Mouse (Mus musculus): ENCODE measurements at regions not wholly inside any gene's neighbourhood (a gene's known extent, or its start where the extent isn't known, plus 50 kb on each side); places are given as distances from the start of the nearest gene placed in this dataset.

DNA sequence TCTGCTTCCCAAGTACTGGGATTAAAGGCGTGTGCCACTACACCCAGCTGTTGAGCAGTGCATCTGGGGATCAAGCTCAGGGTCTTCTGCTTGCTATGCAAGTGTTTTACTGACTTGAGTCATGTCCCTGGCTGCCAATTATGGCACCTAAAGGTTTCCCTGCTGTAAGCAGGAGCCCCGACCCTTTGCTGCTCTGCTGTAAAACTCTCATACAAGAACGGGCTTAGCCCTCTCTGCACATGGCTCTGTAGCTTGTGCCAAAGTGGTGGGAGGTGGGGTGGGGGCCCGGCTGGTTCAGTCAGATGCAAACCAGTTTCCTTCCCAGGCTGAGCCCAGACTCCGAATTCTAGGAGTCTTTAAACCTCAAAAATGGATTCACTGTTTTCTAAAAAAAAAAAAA is 281.6 kb upstream of the Tbx3 start:
- in situ Hi-C loops (cut with MboI, MseI) = no loop called here

DNA sequence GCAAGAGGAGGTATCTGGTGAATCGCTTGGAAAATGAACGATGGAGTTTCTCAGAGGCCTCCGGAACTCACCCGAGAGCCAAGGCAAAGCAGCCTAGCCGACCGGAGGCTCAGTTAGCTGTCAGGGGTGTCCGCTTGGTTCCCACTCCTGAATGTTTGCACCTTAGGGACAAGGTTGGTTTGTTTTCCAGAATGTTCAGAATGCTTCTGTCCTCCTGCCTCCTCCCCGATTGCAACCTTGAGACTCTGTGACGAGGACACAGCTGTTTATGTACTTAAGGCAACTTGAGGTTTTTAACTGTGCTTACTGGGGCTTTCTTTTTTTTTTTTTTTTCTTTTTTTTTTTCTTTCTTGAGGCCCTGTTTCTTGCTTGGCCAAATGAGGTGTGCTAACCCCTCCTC is 281.1 kb upstream of the Tbx3 start:
- in situ Hi-C loops (cut with MboI, MseI) = no loop called here

DNA sequence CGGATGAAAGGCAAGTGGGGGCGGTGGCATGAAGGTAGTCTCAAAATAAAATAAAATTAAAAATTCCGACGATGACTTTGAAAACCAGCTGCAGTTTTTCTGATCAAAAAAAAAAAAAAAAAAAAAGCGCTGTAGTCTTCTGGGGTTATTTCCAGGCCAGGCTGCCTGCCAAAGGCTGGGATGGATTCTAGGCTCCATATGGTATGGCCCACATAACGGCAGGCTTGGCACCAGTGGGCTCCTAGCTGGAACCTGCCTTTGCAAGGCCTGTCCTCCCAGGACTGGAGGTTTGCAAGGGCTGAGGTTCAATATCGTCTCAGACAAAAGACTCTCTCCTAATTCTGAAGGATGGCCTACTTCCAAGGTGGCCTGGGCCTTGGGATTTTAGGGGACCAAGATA is 280.6 kb upstream of the Tbx3 start:
- in situ Hi-C loops (cut with MboI, MseI) = no loop called here

DNA sequence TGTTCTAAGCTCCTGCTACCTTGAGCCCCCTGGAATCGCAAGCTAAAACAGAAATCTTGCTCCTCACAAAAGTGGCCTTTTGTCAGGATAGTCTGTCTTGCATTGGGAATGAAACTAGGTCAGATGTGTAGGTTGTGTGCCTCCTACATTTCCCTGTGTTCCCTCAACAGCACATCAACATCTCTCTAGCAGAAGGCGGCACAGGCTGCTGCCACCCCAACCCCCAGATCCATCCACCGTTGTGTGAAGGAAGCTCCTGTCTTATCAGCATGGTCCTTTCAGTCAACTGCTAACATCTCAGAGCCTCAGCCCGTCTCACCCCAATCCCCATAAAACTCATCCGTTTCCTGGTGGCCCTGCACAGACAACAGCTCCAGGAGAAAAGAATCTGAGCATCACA is 272.0 kb upstream of the Tbx3 start:
- in situ Hi-C loops (cut with MboI, MseI) = no loop called here

DNA sequence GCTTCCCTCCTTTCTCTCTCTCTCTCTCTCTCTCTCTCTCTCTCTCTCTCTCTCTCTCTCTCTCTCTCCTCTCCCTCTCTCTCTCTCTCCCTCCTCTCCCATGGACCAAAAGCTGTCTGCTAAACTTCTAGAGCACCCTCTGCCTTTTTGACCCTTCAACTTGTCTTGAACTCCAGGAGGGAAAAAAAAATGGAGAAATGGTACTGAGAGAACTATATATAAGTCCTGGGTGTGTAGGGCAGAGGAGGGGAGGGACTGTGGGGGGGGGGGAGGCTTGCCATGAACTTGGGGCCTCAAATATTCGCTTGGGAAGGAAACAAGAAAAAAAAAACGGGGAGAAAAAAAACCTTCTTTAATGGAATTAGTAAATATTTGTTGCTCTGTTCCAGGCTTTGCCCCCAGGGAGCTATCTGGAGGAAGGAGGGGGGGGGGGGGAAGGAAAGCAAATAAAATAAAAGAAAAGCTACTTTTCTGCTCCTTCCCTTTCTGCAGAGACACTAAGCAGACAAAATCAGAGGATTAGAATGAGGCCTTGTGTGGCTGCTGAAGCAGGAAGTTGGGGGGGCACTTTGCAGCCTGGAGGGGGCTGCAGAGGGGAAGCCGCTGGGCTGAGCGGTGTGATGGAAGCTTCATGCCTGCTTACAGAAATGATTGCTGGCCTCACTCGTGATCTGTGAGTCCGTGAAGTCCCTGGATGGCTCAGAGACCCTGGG is 270.1 kb upstream of the Tbx3 start:
- in situ Hi-C loops (cut with MboI, MseI) = no loop called here

DNA sequence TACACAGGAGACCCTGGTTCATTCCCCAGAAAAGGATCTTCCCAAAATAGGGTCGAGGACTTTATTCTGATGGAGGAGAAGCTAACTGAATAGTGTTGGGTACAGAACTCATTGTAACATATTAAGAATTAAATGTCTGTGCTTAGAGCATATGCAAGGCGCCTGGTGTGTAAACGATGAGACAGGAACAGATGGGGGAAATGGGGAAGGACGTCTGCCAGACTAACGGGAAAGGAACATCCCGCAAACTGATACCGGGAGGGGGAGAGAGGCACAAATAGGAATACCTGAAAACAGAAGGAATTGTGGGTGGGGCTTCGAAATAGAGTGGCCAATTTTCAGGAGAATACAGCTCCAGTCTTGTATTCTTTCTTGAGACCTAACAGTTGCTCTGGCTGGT is 268.6 kb upstream of the Tbx3 start:
- in situ Hi-C loops (cut with MboI, MseI) = no loop called here

DNA sequence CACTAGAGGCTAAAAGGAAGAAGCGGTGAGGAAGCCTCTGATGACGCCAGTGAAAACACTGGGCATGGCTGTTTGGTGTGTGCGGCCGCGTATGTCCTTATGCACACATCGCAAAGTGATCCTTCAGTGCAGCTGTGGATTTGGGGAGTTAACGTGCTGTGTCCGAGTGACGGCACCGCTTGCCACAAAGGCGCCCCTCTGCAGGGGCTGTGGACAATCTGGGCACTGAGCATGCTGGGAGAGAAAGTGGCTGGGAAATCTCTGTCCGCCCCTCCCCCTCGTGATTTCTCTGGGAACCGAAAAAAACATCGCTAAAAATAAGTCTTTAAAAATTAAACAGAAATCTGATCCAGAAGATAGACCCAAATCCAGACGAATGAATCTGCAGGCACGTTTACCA is 267.8 kb upstream of the Tbx3 start:
- in situ Hi-C loops (cut with MboI, MseI) = no loop called here

DNA sequence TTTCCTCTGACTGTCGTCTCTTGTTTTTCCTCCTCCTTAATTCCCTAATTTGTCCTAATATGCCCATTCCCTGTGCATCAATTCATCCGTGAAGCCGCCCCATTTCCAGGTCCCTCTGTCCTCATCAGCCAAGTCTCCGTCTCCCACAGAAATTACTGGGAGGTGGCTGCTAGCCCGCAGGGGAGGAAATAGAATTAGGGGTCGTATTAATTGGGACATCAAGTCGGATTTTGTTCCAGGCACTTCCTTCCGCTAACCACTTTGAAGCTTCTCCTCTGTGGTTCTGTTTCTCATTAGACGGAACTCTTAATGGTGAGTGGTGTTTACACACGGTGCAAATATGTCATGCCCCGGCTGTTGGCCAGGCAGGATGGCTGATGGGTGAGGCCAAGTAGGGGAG is 259.5 kb upstream of the Tbx3 start:
- in situ Hi-C loops (cut with MboI, MseI) = no loop called here

DNA sequence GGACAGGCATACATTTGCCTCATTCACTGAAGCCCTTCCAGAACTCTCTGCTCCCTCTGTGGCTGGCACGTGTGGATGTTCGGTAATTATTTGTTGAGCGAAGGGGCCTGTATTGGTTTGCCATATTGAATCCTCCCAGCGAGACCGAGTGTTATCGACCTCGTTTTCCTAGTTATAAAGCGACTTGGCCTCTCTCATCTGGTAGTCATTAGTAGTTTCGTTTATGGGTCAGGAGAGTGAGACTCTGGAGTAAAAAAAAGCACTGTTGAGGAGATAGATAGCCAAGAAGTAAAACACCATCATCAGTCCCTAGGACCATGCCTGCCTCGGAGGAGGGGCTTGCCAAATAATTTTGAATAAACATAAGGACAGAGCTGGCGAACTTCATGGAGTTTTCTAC is 254.6 kb upstream of the Tbx3 start:
- in situ Hi-C loops (cut with MboI, MseI) = no loop called here

DNA sequence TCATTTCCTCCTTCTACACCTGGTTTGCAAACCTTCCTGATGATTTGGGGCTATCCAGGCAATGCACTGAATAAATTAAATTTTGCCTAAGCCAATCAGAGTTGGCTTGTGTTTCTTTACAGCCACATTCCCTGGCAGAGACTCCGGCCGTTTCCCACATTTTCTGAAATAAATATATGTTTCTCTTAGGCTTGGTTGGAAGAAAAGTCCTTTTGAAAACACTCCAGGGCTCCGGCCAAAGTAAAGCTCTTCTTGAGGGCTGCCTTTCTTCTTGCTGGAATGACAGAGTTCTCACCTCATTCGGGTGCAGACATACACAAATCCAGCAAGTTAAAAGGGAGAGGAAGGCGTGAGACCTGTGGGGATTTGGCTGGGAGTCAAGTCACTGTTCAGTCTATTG is 252.0 kb upstream of the Tbx3 start:
- in situ Hi-C loops (cut with MboI, MseI) = no loop called here

DNA sequence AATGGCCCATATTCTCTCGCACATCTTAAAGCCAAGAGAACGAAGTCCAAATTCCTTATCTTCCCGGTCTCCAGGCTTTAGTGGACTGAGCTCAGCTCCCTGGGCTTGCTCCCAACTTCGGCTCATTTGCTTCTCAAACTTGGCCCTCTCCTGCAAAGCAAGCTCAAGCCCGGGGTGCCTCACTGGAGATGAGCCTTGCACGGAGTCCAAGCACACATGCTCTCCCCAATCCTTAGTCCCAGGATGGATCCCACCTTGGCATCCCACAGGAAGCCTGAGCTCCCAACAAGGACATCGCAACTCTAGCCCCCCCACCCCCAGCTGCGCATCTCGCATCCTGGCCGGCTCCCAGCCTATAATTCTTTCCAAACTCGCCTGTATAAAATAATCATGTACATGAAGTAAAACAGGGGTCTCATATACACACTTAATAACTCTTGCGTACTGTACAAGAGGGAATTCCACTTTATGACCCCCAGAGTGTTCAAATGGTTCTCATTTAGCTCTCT is 242.9 kb upstream of the Tbx3 start:
- in situ Hi-C loops (cut with MboI, MseI) = no loop called here

DNA sequence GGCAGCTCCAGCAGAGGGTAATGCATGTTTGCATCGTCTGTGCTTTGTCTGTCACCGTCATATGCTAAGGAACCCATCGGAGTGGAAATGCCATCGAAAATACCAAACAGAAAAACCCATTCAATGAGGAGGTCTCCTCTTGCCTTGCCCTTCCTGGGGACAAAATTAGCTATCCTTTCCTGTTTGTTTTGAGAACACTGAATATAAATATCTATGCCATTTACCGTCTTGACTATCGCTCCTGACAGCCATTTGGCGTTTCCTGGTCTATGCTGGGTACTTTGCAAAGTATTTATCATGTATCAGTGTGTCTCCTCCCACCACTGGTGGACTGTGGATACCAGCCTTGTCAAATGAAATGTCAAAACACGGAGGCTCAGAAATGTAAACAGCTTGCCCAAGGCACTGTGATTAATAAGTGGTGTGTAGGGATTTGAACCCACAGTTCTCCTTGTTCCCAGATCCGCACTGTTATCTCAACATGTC is 239.2 kb upstream of the Tbx3 start:
- in situ Hi-C loops (cut with MboI, MseI) = no loop called here

DNA sequence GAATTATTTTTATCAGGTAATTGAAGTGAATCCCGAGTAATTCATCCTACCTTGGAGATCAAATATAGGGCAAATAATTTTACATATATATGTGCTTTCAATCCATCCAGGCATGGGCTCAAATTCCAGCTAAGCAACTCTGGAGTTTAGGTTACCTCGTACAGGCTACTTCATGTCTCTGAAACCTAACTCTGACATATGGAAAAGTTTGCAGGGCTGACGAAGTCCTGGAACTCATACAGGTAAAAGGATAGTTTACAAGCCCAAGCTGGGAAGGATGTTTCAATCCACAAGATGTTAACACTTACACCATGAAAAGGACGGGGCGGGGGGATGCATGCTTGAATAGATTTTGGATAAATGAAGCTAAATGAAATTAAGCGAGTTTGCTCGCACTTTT is 235.9 kb upstream of the Tbx3 start:
- in situ Hi-C loops (cut with MboI, MseI) = no loop called here

DNA sequence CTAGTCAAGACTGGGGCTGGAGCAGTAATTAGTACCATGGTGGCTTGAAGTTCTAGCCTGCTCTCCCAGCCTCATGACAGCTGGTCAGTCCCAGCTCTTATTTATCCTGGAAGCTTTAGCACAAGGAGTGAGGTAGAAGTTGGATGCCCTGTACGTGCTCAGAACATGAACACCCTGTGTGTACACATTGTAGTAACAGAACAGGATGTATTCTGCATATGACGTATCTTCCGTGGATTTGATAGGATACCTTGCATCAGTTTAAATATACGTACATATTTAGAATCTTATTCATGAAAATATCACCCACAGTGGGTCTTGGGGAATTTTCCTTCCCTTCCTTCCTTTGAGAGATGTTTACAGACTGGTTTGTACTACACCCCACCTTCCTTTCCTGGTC is 222.0 kb upstream of the Tbx3 start:
- in situ Hi-C loops (cut with MboI, MseI) = no loop called here

DNA sequence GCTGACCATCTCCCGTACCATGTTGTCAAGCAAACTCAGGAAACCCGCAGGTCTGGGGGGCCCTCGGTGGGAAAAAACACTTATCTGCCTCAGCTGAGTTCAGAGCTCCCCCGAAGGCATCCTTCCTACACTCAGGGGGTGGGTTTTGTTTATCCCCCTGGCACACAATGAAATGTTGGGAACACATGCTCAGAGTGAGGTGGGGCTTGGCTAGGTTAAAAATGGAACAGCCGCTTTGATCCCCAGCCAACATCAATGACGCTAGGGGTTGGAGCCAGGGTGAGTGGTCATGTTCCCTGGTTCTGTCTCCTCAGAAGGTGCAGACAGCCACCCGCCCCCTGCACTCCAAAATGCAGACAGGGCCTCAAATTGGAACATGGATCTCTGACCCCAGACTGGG is 221.3 kb upstream of the Tbx3 start:
- in situ Hi-C loops (cut with MboI, MseI) = no loop called here

DNA sequence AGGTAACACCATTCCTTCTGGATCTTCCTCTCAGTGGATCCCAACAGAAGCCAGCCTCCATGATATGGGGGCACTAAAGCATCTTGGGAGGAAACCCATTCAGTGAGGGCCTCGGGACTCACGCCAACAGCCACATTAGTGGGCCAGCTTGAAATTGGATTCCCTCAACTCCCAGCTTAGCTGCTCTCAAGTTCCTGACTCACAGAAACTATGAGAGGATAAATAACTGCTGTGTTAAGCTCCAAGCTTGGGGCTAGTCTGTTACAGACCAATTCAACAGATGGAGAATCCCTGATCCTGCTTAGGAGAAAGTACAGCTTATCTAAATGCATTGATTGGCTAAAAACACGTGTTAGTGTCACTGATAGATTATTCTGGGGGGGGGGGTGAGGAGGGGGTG is 210.7 kb upstream of the Tbx3 start:
- in situ Hi-C loops (cut with MboI, MseI) = no loop called here

DNA sequence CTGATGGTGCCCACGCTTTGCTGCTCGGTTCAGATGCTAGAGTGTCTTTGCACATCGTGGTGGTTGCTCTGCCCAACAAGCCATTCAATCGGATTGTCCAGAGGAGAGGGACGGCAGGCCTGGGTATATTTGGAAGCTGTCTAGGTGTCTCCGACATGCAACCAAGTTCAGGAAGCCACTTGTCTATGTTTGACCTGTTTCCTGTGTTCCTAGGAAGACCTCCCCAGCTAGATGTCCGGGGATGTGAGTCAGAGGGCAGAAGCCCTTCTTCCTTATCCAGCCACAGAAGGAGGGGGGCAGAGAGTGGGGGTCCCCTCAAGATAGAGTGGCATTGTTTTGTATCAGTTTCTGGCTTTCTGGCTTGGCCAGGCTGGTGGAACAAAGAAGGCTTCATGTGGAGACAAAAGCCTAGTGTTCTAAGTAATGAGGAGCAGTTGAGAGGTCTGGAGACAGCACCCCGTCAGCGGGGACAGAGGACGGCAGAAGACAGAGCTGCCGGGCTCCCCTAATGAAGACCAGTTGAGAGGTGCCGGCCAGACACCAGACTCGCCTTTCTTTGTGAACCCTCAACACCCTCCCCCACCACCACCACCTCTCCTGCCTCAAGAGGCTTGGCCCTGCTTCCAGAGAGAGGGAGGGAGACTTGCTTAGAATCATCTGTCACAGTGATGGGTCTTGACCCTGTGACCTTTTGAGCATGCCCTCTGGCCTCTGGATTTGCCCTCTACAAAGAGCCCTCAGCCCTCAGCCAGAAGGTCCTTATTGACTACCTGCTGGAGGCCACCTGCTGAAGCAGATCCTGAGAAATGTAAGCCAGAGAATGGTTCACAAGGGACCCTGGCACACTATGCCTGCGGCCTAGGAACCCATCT is 207.6 kb upstream of the Tbx3 start:
- in situ Hi-C loops (cut with MboI, MseI) = no loop called here

DNA sequence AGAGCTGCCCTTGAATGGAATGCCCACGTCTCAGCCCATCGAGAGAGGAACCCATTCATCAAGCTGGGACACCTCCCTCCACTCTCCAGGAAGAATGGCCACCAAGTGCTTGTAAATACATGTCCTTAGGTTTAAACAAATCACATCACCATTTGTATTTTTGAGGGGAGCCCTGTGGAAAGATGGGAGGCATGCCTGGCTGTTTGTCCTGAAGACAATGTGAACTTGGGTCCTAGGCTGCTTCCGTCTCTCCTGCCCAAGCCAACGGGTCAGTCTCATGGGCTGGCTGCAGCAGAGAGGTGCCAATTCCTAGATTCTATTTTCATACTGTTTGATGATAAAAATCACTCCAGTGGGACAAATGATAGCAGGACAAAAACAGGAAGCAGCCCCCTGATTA is 205.9 kb upstream of the Tbx3 start:
- in situ Hi-C loops (cut with MboI, MseI) = no loop called here

DNA sequence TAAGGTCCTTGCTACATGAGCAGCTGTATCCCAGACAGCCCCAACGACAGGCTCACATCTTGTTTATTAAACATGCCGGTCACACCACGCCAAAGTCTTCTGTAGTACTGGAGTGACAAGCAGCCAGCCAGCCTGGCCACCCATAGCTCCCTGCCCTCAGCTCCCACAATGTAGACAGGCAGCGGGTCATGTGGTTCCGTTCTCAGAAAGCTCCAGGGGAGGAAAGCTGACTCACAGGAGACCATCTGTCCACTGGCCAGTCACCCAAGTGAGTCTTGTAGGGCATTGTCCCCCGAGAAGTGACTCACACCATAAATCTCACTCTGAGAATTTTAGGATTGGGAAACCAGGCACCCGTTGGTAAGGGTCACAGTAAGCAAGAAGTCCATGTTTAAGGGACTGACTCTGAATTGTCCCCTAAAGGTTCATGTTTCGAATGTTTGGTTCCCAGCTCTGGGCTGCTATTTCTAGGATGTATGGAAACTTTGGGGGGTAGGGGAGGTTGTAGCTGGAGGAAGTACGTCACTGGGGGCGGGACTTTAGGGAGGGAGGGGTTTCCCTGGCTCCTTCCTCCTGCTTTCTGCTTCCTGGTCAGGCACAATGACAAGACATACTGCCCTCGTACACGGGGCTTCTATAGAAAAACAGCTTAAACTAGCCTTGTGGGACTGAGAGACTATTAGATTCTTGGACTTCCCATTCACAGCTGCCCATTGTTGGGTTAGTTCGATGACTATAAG is 203.0 kb upstream of the Tbx3 start:
- in situ Hi-C loops (cut with MboI, MseI) = no loop called here

DNA sequence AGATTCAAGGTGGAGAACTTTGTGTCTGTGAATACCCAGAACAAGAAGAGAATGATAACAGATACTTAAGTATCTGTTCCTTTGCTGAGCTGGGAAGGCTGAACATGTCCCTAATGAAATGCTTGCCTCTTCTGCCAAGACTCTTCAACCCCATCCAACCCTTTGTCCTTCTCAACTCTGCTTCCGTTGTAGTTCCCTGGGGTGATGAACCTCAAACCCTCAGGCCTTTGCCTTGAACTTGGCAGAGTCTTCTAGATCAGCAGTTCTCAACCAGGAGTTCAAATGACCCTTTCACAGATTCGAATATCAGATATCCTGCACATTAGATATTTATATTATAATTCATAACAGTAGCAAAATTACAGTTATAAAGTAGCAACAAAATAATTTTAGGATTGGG is 192.5 kb upstream of the Tbx3 start:
- in situ Hi-C loops (cut with MboI, MseI) = no loop called here

DNA sequence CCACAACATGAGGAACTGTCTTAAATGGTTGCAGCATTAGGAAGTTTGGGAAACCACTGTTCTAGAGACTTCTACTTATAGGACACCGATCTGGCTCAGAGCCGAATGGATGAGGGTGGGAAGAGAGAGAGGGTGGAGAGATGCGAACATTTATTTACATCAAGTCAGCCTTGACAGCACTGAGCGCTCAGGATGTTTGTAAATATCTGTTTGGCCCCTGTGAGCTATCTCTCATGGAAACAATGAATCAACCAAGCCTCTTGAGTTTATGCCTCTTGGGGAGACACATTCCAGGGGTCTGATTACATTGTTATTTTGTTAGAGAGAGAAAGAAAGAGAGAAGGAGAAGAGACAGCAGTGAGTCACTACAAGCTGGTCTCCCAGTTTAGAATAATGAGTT is 192.1 kb upstream of the Tbx3 start:
- in situ Hi-C loops (cut with MboI, MseI) = no loop called here

All from T-helper 1 cell (primary cell).